Mouse (Mus musculus): ENCODE measurements around the gene Smpd3. TPM values are rescaled to one million over a fixed set of nuclear protein-coding genes. Genes with fewer than 3 reads are reported as not detected.

Gene Smpd3
- polyA plus RNA-seq, 1 experiment from 2014 or later, result 1.7 TPM

GRCm38 (mm10) chr8:106280844-106281243, 56.9 kb downstream of the Smpd3 start:
- Histone ChIP-seq H3K36me3 (no peaks in the 10 kb centered on the region), H3K9me3 (replicated peaks) (no peaks in the 10 kb centered on the region), H3K9ac (no peak overlapping the region), H3K4me1 (no peaks in the 10 kb centered on the region), H3K4me2 (no peak overlapping the region), H3K27me3 (0 out of 2 replicates have a peak, but pooled peaks cover 2% of the 10 kb centered on the region), H3K27ac (no peak overlapping the region), H3K4me3 (replicated peaks) (no peak overlapping the region)
- WGBS, result 17% methylated on average over 4 of the region's 4 CpGs
- ATAC-seq (replicated peaks; ENCODE audit: low FRiP score), result no peak

DNA sequence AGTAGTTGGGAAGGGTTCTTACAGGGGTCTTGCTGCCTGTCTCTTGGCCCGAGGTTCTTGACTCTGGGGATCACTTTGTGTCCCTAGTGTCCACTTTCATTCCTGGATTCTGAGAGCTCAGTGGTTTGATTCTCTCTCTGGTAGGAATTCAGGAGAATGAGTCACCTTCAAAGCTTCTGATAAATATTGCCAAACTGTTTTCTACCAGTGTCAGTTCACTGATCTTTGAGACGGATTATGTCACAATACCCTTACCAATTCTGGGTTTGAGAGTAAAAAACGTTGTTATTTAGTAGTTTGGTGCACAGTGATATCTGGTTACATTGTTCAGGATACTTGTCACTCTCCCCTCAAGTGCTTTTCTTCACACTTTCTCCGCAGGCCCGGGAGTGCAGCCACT, 57.6 kb downstream of the Smpd3 start:
- Histone ChIP-seq H3K9ac (no peak overlapping the region), H3K4me1 (no peaks in the 10 kb centered on the region), H3K4me3 (replicated peaks) (no peak overlapping the region), H3K27me3 (no peaks in the 10 kb centered on the region), H3K9me3 (replicated peaks) (no peaks in the 10 kb centered on the region), H3K27ac (no peak overlapping the region), H3K36me3 (no peaks in the 10 kb centered on the region), H3K4me2 (no peak overlapping the region)
- no peak for ATAC-seq (replicated peaks; ENCODE audit: low FRiP score)
- 30% methylated on average over 5 of the region's 5 CpGs for WGBS

- no peak overlapping the region for H3K4me2 ChIP-seq
- no peak for ATAC-seq (replicated peaks; ENCODE audit: low FRiP score)
- H3K4me1 ChIP-seq, result no peaks in the 10 kb centered on the region
- no peaks in the 10 kb centered on the region for H3K27me3 ChIP-seq
- no peaks in the 10 kb centered on the region for H3K36me3 ChIP-seq
- no peak overlapping the region for H3K4me3 ChIP-seq (replicated peaks)
- no peak overlapping the region for H3K27ac ChIP-seq
- no peak overlapping the region for H3K9ac ChIP-seq
- 83% methylated on average over 11 of the region's 11 CpGs for WGBS
- no peaks in the 10 kb centered on the region for H3K9me3 ChIP-seq (replicated peaks)
Observed at GRCm38 (mm10) chr8:106278367-106279042, 59.3 kb downstream of the Smpd3 start.

- no peak overlapping the region for H3K4me3 ChIP-seq (replicated peaks)
- WGBS, result 90% methylated on average over 5 of the region's 5 CpGs
- no peak for ATAC-seq (replicated peaks; ENCODE audit: low FRiP score)
Observed at GRCm38 (mm10) chr8:106276709-106277317, 61.0 kb downstream of the Smpd3 start.

DNA sequence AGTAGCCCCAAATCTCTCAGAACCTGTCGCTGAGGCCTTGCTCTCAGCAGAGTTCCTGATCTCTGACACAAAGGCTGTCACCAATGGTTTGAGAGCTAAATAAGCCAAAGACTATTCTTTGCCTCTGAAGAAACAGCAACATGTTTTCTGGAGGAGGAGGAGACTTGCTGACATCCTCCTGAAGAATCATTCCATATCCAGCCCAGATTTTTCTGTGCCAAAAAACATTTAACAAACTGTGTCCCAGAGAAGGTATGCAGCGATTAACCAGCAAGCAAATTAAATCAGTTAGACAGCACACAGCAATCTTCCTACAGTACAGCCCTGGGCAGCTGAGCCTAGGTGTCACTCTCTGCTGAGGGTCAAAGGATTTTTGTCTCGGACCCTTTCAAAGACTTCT, 64.3 kb downstream of the Smpd3 start:
- Histone ChIP-seq H3K4me3 (replicated peaks) (no peak overlapping the region), H3K9me3 (replicated peaks) (no peaks in the 10 kb centered on the region), H3K27me3 (no peaks in the 10 kb centered on the region), H3K9ac (no peak overlapping the region), H3K4me1 (no peaks in the 10 kb centered on the region), H3K4me2 (no peak overlapping the region), H3K36me3 (no peaks in the 10 kb centered on the region), H3K27ac (no peak overlapping the region)
- ATAC-seq (replicated peaks; ENCODE audit: low FRiP score), result no peak
- WGBS, result 78% methylated on average over 3 of the region's 3 CpGs

More at GRCm38 (mm10) chr8:106276709-106277317, 61.0 kb downstream of the Smpd3 start:
- H3K27ac ChIP-seq, result no peak overlapping the region
- no peak overlapping the region for H3K9ac ChIP-seq
- no peaks in the 10 kb centered on the region for H3K4me1 ChIP-seq
- no peak overlapping the region for H3K4me2 ChIP-seq
- no peaks in the 10 kb centered on the region for H3K9me3 ChIP-seq (replicated peaks)
- H3K36me3 ChIP-seq, result no peaks in the 10 kb centered on the region
- H3K27me3 ChIP-seq, result no peaks in the 10 kb centered on the region

DNA sequence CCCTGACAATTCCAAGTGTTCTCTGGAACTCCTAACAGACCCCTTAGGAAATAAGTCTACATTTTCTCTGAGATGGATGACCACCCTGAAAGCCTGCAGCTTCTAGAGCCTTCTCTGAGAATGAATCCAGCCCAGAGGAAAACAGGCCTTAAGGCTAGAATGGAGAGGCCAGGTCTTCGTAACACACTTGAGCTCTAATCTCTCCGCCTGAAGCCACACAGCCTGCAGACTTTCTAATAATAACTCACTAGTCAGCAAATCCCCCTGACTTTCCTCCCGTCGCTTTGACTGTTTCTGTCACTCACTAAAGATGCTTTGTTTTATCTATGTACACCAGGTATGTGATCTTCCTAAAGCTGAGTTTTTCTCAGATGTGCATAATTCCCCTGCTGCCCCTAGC, 66.4 kb downstream of the Smpd3 start:
- Histone ChIP-seq H3K27me3 (no peaks in the 10 kb centered on the region), H3K4me1 (no peaks in the 10 kb centered on the region), H3K4me3 (replicated peaks) (no peak overlapping the region), H3K36me3 (no peaks in the 10 kb centered on the region), H3K4me2 (no peak overlapping the region), H3K27ac (no peak overlapping the region), H3K9ac (no peak overlapping the region), H3K9me3 (replicated peaks) (no peaks in the 10 kb centered on the region)
- WGBS, result 71% methylated on average over 4 of the region's 4 CpGs
- ATAC-seq (replicated peaks; ENCODE audit: low FRiP score), result no peak

- 24% methylated on average over 5 of the region's 5 CpGs for WGBS
- no peak for ATAC-seq (replicated peaks; ENCODE audit: low FRiP score)
- H3K4me3 ChIP-seq (replicated peaks), result no peak overlapping the region
- H3K4me2 ChIP-seq, result no peak overlapping the region
- H3K27me3 ChIP-seq, result no peaks in the 10 kb centered on the region
- no peaks in the 10 kb centered on the region for H3K36me3 ChIP-seq
- H3K27ac ChIP-seq, result no peak overlapping the region
- H3K9ac ChIP-seq, result no peak overlapping the region
- H3K9me3 ChIP-seq (replicated peaks), result no peaks in the 10 kb centered on the region
- no peaks in the 10 kb centered on the region for H3K4me1 ChIP-seq
Observed at GRCm38 (mm10) chr8:106270804-106271203, 67.0 kb downstream of the Smpd3 start.

DNA sequence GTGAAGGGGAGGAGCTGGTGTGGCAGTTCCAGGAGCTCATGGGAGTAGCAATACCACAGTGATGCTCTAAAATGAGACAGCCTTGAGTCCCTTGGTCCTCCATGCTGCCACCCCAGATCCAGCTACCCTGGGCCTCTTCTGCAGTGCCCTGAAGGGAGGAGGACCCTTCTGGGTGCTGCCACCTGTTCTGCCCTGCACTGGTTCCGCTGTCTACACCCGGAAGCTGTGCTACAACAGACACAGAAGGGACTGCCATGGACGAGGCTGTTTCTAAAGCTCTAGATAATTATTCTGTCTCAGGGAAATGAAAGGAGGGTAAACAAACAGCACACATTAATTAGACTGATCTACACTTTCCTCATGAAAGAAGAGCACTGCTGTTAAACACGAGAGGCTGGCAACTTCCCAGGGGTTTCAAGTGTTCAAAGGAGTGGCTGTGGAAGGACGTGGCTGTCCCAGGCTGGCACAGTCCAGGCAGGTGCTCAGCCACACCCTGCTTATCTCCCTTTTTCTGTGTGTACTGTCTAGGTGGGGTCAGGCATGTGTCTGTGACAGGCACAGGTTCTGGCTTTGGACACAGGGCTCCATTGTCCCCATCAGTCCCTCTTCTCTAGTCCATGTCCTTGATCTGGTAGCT, 69.0 kb downstream of the Smpd3 start:
- Histone ChIP-seq H3K4me2 (no peak overlapping the region), H3K9me3 (replicated peaks) (no peaks in the 10 kb centered on the region), H3K36me3 (no peaks in the 10 kb centered on the region), H3K27ac (no peak overlapping the region), H3K4me3 (replicated peaks) (no peak overlapping the region), H3K27me3 (no peaks in the 10 kb centered on the region), H3K4me1 (no peaks in the 10 kb centered on the region), H3K9ac (no peak overlapping the region)
- 50% methylated on average over 5 of the region's 5 CpGs for WGBS
- no peak for ATAC-seq (replicated peaks; ENCODE audit: low FRiP score)

DNA sequence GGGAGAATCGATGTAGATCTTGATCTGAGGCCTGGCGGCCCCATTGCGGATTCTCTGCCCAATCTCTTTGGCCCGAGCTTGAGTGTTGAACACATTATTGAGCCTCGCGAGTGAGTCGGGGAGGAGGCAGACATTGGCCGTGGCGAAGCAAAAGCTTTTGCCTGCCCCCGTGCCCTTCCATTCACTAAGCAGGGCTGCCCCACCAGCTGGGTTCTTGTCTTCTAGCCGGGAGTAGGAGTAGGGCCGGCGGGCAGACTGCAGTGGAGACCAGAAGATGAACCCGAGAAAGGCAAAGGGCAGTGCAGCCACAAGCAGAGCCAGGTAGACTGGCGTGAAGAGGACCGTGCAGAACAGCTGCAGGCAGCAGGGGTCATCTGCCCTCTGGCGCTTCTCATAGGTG, 72.4 kb downstream of the Smpd3 start:
- Histone ChIP-seq H3K27ac (no peak overlapping the region), H3K27me3 (no peaks in the 10 kb centered on the region), H3K4me2 (no peak overlapping the region), H3K36me3 (peaks cover 5% of the 10 kb centered on the region; the same call in 1 of the 2 replicates), H3K4me3 (replicated peaks) (no peak overlapping the region), H3K9me3 (replicated peaks) (no peaks in the 10 kb centered on the region), H3K4me1 (peaks cover 4% of the 10 kb centered on the region; the same call in 1 of the 2 replicates), H3K9ac (no peak overlapping the region)
- no peak for ATAC-seq (replicated peaks; ENCODE audit: low FRiP score)
- 88% methylated on average over 17 of the region's 17 CpGs for WGBS

DNA sequence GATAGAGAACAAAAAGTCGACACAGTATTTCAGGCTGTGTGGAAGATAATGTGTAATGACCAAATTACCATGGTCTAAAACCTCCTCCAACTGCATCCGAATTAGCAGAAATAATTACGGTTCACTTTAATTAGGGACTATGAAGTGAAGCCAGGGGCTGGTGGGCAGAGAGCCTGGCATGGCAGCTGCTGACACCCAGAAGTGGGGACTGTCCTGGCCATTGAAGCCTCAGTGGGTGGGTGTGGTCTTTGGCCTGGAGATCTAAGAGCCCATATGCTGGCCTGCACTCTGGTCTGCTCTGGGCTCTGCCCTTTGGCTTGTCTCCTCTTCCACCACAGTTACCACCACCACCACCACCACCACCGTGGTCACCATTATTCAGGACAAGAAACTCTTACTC, 73.9 kb downstream of the Smpd3 start:
- no peak overlapping the region for H3K4me2 ChIP-seq
- peaks cover 5% of the 10 kb centered on the region; the same call in 1 of the 2 replicates for H3K36me3 ChIP-seq
- WGBS, result 85% methylated on average over 4 of the region's 4 CpGs
- no peak overlapping the region for H3K9ac ChIP-seq
- no peaks in the 10 kb centered on the region for H3K9me3 ChIP-seq (replicated peaks)
- H3K27me3 ChIP-seq, result no peaks in the 10 kb centered on the region
- ATAC-seq (replicated peaks; ENCODE audit: low FRiP score), result no peak
- H3K4me3 ChIP-seq (replicated peaks), result no peak overlapping the region
- no peak overlapping the region for H3K27ac ChIP-seq
- peaks cover 4% of the 10 kb centered on the region; the same call in 1 of the 2 replicates for H3K4me1 ChIP-seq

GRCm38 (mm10) chr8:106262343-106262742, 75.4 kb downstream of the Smpd3 start:
- Histone ChIP-seq H3K27me3 (no peaks in the 10 kb centered on the region), H3K4me2 (no peak overlapping the region), H3K4me3 (replicated peaks) (no peak overlapping the region), H3K9me3 (replicated peaks) (no peaks in the 10 kb centered on the region), H3K27ac (no peak overlapping the region), H3K36me3 (peaks cover 5% of the 10 kb centered on the region; the same call in 1 of the 2 replicates), H3K9ac (no peak overlapping the region), H3K4me1 (peaks cover 4% of the 10 kb centered on the region; the same call in 1 of the 2 replicates)
- ATAC-seq (replicated peaks; ENCODE audit: low FRiP score), result no peak
- WGBS, result 46% methylated on average over 5 of the region's 5 CpGs

- ATAC-seq (replicated peaks; ENCODE audit: low FRiP score), result no peak
- Histone ChIP-seq H3K4me1 (peaks cover 4% of the 10 kb centered on the region; the same call in 1 of the 2 replicates), H3K36me3 (peaks cover 5% of the 10 kb centered on the region; the same call in 1 of the 2 replicates), H3K4me2 (no peak overlapping the region), H3K9me3 (replicated peaks) (no peaks in the 10 kb centered on the region), H3K27ac (no peak overlapping the region), H3K27me3 (no peaks in the 10 kb centered on the region), H3K9ac (no peak overlapping the region), H3K4me3 (replicated peaks) (no peak overlapping the region)
- 91% methylated on average over 4 of the region's 4 CpGs for WGBS
Observed at GRCm38 (mm10) chr8:106260894-106261293, 76.9 kb downstream of the Smpd3 start.
